Mouse (Mus musculus) mesoderm, embryonic 11.5 days (tissue): ENCODE results near the gene Arl16.

Source experiments
- DNase-seq: peaks from one replicate; pipeline ENCODE4 v3.0.0-alpha.2; 2012; ENCODE audit warnings: low read depth, low spot score

The Arl16 gene

GRCm38 (mm10) chr11:120492024-120492877, 24.8 kb upstream of the Arl16 start:
- DNase-seq = peak; percentile 63

GRCm38 (mm10) chr11:120491317-120492023, 24.1 kb upstream of the Arl16 start, which contains the start of gene Slc25a10:
Slc25a10 (plus strand) TSS chr11:120491840.
- DNase-seq = peak; percentile 87

DNA sequence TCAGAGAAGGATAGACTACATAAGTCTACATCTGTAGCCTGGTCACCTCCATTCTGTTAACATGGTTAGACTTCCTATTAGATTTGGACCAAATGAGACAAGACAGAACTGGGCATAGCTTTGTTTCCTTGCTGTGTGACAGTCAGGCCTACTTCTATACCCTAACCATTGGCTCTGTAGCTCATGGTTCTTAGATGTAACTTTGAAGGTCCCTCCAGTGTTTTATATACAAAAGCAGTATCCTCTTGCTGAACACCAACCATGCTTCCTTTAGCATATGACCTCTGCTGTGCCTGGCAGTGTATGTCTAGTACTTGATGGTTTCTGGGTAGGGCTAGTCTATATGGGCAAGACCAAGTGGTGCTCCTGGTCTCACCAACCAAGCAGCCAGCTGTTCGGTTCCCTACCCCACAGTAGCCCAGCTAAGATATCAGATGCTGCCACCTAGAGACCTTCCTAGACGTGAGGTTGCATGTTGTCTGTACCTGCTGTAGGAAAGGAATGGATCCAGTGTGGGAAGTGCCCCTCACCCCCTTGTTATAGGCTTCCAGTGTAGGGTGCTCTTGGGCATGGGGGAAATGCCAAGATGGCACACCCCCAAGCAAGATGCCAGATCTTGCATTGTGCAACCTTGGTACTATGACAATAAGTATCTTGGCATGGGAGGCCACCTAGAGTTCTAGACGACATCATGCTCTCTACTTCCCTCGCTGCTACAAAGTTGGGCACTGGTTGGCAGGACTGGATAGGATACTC, 23.1 kb upstream of the Arl16 start:
- DNase-seq = no peak

- peak; percentile 89 for DNase-seq
Measured at GRCm38 (mm10) chr11:120489054-120489761, 21.8 kb upstream of the Arl16 start.

- DNase-seq = no peak
Measured at GRCm38 (mm10) chr11:120488516-120488915, 21.1 kb upstream of the Arl16 start.

DNA sequence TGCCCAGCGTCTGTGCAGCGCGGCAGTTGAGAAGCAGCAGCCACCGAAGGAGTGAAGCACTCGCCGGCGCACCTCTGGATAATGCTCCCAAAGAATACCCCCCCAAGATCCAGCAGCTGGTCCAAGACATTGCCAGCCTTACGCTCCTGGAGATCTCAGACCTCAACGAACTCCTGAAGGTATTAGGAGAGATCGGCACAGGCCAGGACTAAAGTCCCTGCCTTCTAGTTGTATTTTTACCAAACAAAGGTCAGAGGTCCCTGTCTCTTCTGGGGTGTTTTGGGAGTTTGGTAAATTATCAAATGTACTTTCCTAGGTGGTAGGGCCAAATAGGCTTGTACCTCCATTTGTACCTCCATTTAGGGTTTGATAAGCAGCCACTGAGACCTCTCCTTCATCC, 17.8 kb upstream of the Arl16 start:
- DNase-seq = no peak

DNA sequence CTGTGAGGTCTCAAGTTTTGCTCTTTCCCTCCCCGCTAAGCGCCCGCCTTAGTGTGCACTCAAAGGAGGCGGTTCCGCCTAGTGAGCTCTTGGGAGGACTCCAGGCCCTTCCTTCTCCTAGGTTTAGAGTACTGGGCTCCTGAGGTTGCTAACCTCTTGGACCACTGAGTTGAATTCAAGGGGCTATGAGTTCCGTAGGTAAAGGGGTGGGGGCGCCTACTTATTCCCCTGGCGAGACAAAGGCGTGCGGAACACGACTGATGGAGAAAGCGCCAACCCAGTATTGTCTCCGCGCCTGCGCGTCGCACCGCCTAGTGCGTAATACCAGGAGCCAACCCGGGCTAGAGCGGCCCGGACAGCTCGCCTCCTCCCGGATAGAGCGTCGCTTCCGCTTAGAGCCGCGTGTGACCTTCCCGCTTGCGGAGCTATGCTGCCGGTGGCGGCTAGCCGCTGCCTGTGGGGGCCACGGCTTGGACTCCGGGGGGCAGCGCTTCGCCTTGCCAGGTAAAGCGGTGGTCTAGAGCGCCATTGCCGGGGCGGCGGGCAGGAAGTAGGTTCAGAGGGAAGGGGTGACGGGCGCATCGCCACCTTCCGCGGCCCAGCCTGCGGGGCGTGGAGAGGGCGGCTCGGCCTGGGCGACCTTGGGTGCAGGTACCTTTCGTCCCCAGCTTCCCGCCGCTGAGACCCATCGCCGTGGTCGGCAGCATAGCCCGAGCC, 17.0 kb upstream of the Arl16 start, which contains the start of gene Mrpl12:
Mrpl12 (plus strand) TSS at position 349 of the 717 bp plus-strand sequence.
- peak; percentile 94 for DNase-seq

DNA sequence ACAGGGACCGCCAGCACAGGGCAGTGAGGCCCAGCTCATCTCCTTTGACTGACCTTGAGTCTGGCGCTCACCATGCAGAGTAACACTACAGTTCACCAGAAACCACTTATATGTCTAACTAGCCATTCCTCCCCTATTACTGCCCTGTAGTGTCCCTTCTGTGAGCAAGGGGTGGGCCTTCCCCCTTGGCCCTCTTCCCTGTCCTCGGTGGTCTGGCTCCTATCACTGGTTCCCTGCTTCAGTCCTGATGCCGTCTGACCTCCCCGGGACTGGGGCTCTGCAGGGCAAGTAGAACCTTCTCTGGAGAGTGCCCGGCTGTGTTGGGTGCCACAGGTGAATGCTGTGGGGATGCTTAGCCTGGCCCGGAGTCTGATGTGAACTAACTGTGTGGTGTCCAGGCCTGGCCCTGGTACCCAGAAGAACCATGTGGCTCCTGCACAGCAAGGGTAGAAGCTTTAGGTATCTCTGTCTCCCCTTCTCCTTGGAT, 16.1 kb upstream of the Arl16 start:
- no peak for DNase-seq

DNA sequence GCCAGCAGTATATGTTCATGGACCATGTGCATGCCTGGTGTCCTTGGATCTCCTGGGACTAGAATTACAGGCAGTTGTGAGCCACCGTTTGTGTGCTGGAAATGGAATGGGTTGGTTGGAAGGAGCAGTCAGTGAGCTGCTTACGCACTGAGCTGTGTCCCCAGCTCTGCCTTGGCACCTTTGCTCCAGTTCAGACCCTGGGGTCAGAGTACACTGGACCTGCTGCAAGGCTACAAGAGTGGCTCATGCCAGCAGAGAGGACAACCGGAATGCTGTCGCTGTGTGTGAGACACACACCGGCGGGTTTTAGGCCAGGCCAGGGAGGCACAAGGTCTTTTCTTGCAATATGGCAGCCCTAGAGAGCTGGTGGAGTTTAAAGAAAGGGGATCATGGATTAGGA, 4.6 kb upstream of the Arl16 start:
- DNase-seq = no peak

DNA sequence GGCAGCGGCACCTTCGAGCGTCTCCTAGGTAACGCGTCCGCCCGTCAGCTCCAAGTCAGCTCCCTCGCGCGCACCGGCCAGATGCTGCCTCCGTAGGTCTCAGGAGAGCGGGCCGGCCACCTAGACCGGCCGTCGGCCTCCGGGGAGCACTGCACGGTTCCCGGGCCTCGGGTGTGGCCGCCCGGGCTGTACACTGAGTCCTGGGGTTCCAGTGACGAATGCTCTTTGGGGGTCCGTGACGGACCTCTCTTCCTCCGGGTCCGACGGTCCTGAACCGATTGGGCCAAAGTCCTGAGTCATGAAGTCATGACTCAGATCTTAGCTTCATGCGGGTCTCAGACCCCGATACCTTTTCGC, 307 bp upstream of the Arl16 start:
- no peak for DNase-seq

GRCm38 (mm10) chr11:120465521-120465920, 1.9 kb downstream of the Arl16 start:
- no peak for DNase-seq

DNA sequence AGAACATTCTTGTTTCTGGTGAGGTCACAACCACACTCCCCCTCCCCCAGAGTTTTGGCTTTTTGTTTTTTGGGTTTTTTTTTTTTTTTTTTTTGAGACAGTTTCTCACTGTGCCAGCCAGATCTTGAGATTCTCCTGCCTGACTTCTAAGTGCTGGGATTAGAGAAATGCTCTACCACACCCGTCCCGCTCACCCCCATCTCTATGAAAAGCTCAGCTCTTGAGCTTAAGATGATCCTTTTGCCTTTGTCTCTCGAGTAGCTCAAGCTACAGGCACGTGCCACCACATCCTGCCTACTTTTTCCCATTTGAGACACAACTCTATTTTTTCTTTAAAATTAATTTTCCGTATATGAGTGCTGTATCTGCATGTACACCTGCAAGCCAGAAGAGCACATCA, 3.0 kb downstream of the Arl16 start:
- no peak for DNase-seq

- DNase-seq = no peak
Measured at GRCm38 (mm10) chr11:120463536-120463935, 3.9 kb downstream of the Arl16 start.

GRCm38 (mm10) chr11:120458847-120459597, 8.4 kb downstream of the Arl16 start:
- peak; percentile 13 for DNase-seq

DNA sequence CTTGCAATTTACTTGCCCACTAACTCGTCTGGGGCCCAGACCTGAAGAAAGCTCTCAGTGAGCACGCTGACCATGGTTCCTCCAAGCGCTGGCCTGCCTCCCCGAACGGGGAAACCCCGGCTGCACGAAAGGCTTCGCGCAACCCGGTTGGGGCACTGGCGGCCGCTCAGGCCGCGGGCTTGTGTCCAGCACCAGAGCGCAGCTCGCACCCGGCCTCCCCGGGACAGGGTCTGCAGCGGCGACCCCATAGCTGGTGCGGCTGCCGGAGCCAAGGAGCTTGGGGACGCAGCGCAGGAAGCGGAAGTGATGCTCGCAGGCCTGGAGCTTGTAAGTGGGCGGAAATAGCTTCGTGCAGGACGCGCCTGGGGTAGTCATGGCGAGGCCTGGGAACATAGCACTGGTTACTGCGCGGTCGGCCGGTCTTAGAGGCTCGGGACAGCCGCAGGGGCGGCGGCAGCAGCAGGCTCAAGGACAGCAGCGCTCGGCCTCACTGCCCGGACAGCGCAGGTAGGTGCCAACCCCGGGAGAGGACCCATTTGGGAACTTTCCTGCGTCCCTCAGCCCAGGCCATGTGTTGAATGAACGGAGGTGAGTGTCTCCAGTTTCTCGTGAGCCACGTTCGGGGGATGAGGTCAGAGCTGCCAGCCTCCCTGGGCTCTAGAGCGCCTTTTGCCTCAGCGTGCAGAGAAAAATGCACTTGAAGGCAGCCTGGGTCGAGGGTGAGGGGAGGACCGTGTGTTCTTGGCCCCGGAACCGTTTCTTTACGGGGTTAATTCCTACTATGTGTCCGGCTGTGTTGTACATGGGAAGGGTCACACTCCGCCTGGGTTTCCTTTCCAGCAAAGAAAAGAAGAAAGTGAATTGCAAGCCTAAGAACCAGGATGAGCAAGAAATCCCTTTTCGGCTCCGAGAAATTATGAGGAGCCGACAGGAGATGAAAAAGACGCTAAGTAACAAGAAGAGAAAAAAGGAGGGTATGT, 9.3 kb downstream of the Arl16 start, which contains the start of the genes Oxld1 and Ccdc137:
Oxld1 (minus strand) TSS at position 297 of the 980 bp plus-strand sequence.
Ccdc137 (plus strand) TSS at position 344 of the 980 bp plus-strand sequence.
- DNase-seq = peak; percentile 85

DNA sequence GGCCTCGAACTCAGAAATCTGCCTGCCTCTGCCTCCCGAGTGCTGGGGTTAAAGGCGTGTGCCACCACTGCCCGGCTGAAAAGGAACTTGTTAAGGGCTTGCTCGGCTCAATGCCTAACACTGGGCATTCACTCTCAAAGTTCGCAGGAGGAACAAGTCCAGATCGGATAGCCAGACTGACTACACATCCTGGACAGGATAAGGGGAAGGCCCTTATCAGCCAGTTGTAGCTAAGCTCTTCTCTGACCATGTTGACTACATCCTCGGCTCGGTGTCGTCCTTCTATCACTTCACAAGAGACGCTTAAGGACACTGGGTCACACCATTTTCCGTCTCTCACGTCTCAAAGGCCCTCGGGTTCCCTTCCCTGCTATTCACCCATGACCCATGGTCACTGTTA, 10.0 kb downstream of the Arl16 start:
- DNase-seq = no peak

GRCm38 (mm10) chr11:120455413-120455812, 12.0 kb downstream of the Arl16 start:
- no peak for DNase-seq

- no peak for DNase-seq
Measured at GRCm38 (mm10) chr11:120454965-120455364, 12.4 kb downstream of the Arl16 start.
